Mouse (Mus musculus): ENCODE measurements around the gene Alad.

DNA sequence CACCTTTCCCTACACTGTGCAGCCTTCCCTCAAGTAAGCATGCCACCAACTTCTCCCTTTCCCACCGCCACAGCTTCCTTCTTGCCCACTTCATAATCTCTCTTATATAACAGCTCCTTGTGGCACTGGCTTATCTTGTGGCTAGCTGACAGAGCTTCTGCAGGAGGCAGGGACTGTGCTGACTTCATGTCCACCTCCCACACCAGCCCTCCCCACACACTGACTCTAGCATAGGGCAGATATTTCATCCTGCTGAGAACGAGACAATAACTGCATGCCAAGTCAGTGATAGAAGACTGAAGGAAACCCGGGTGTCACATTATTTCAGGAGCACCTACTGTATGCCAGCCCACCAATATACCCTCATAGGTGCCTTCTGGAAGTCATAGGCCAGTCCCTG lies 4.2 kb downstream of the Alad start:
- TF ChIP-seq CTCF (IDR thresholded peaks at IDR 0.05; ENCODE audit: low read depth): no peak
- TF ChIP-seq EP300 (IDR thresholded peaks at IDR 0.05; ENCODE audit: low read depth): 0 out of 2 replicates have a peak, but pooled peaks have one; percentile 31
